Mouse (Mus musculus): Measurements from ENCODE around the gene Tti1. TPM values are rescaled to one million over a fixed set of nuclear protein-coding genes. Genes with fewer than 3 reads are reported as not detected.

Tti1 gene
- total and polyA plus RNA-seq, 3 experiments, result 17.3 to 25.3 (median 24.3) TPM

DNA sequence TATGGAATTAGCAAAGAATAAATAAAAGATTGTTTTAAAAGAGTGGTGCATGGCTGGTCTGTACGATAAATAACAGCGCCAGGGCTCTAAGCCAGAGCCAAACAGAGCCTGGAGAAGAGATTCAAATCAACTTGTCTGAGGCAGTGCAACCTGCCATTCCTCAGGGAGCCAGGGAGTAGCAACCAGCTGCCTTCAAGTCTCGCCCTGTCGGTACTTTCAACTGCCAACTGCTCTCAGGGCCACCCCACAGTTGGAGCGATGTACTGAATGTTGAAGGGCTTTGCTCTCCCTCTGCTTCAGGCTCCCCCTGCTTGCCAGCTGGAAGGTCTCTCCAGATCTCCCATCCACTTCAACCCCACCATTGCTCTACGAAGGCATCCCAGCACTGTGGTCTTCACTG, 58.1 kb downstream of the Tti1 start:
- 48% methylated on average over 6 of the region's 6 CpGs for WGBS
- intact Hi-C loops (cut with DNase I), result no loop called here
- TF ChIP-seq EP300 (IDR thresholded peaks at IDR 0.05; ENCODE audit: insufficient read depth, low read depth, low read length) (no peak), POLR2A (IDR thresholded peaks at IDR 0.05; ENCODE audit: insufficient read depth, low read depth, low read length) (no peak), CTCF (IDR thresholded peaks at IDR 0.05) (no peak)

GRCm38 (mm10) chr2:157967856-157968255, 60.4 kb downstream of the Tti1 start:
- TF ChIP-seq EP300 (IDR thresholded peaks at IDR 0.05; ENCODE audit: insufficient read depth, low read depth, low read length), result no peak
- no peak for TF ChIP-seq POLR2A (IDR thresholded peaks at IDR 0.05; ENCODE audit: insufficient read depth, low read depth, low read length)
- no peak for TF ChIP-seq CTCF (IDR thresholded peaks at IDR 0.05)
- no peak overlapping the region for H3K27ac ChIP-seq
- no peaks in the 10 kb centered on the region for H3K27me3 ChIP-seq (ENCODE audit: control insufficient read depth, insufficient read depth, low read length)
- no peak for DNase-seq
- H3K79me2 ChIP-seq (replicated peaks; ENCODE audit: control insufficient read depth, insufficient read depth, low read length), result no peaks in the 10 kb centered on the region
- H3K4me1 ChIP-seq (ENCODE audit: control insufficient read depth, insufficient read depth, low read length), result no peaks in the 10 kb centered on the region
- H3K9ac ChIP-seq (ENCODE audit: low read depth, low read length), result no peak overlapping the region
- intact Hi-C loops (cut with DNase I), result no loop called here
- no peak overlapping the region for H3K4me3 ChIP-seq
- no peaks in the 10 kb centered on the region for H3K36me3 ChIP-seq (ENCODE audit: control insufficient read depth, insufficient read depth, low read length)
- 13% methylated on average over 3 of the region's 3 CpGs for WGBS

More for the DNA sequence above, 58.1 kb downstream of the Tti1 start:
- Histone ChIP-seq H3K79me2 (replicated peaks; ENCODE audit: control insufficient read depth, insufficient read depth, low read length) (no peaks in the 10 kb centered on the region), H3K27me3 (ENCODE audit: control insufficient read depth, insufficient read depth, low read length) (0 out of 2 replicates have a peak, but pooled peaks cover 1% of the 10 kb centered on the region), H3K9ac (ENCODE audit: low read depth, low read length) (no peak overlapping the region), H3K36me3 (ENCODE audit: control insufficient read depth, insufficient read depth, low read length) (no peaks in the 10 kb centered on the region), H3K27ac (no peak overlapping the region), H3K4me1 (ENCODE audit: control insufficient read depth, insufficient read depth, low read length) (no peaks in the 10 kb centered on the region), H3K4me3 (no peak overlapping the region)
- DNase-seq, result no peak

DNA sequence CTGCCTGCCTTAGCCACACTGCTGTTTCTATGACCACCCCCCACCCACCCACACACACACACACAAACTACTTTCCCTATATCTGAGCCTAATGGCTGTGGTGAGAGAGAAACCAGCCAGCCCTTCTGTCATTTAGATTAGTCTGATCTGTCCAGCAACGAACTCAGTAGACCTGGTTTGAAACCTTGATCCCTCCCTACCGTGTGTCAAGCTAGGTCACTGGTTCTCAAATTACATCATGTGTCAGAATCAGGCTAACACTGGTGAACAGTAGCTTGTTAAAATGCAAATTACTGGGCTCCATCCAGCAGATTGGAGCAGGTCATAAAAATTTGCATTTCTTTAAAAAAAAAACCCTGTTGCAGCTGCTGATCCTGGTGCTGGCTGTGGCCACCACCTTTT, 70.5 kb downstream of the Tti1 start:
- H3K4me1 ChIP-seq (ENCODE audit: control insufficient read depth, insufficient read depth, low read length), result no peaks in the 10 kb centered on the region
- H3K4me3 ChIP-seq, result no peak overlapping the region
- 15% methylated on average over 2 of the region's 2 CpGs for WGBS
- H3K36me3 ChIP-seq (ENCODE audit: control insufficient read depth, insufficient read depth, low read length), result no peaks in the 10 kb centered on the region
- no peak for TF ChIP-seq CTCF (IDR thresholded peaks at IDR 0.05)
- no peak for TF ChIP-seq EP300 (IDR thresholded peaks at IDR 0.05; ENCODE audit: insufficient read depth, low read depth, low read length)
- TF ChIP-seq POLR2A (IDR thresholded peaks at IDR 0.05; ENCODE audit: insufficient read depth, low read depth, low read length), result no peak
- H3K27me3 ChIP-seq (ENCODE audit: control insufficient read depth, insufficient read depth, low read length), result no peaks in the 10 kb centered on the region
- H3K27ac ChIP-seq, result no peak overlapping the region
- no peaks in the 10 kb centered on the region for H3K79me2 ChIP-seq (replicated peaks; ENCODE audit: control insufficient read depth, insufficient read depth, low read length)
- intact Hi-C loops (cut with DNase I), result no loop called here
- no peak overlapping the region for H3K9ac ChIP-seq (ENCODE audit: low read depth, low read length)
- DNase-seq, result no peak

DNA sequence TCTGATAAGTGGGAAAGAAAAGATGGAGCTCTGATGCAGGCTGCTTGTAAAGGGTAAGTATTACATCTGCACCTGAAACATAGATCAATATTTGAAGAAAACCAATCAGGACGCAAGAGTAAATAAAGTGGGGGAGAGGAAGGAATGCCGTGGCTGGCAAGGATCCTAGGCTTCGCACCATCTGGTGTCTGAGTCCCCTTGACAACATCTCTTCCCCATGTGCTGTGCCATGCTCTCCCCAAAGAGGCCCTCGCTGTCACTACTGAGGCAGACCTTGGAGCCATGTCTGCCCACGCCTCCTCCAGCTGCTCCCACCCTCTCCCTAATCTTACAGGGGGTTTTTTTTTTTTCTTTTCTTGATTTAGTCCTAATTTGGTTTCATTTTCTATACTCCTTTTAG, 74.3 kb downstream of the Tti1 start:
- no peak overlapping the region for H3K9ac ChIP-seq (ENCODE audit: low read depth, low read length)
- intact Hi-C loops (cut with DNase I), result no loop called here
- DNase-seq, result no peak
- no peak overlapping the region for H3K27ac ChIP-seq
- no peaks in the 10 kb centered on the region for H3K79me2 ChIP-seq (replicated peaks; ENCODE audit: control insufficient read depth, insufficient read depth, low read length)
- H3K4me1 ChIP-seq (ENCODE audit: control insufficient read depth, insufficient read depth, low read length), result no peaks in the 10 kb centered on the region
- TF ChIP-seq EP300 (IDR thresholded peaks at IDR 0.05; ENCODE audit: insufficient read depth, low read depth, low read length) (no peak), POLR2A (IDR thresholded peaks at IDR 0.05; ENCODE audit: insufficient read depth, low read depth, low read length) (no peak), CTCF (IDR thresholded peaks at IDR 0.05) (no peak)
- WGBS, result 71% methylated on average over 5 of the region's 5 CpGs
- H3K27me3 ChIP-seq (ENCODE audit: control insufficient read depth, insufficient read depth, low read length), result no peaks in the 10 kb centered on the region
- no peak overlapping the region for H3K4me3 ChIP-seq
- H3K36me3 ChIP-seq (ENCODE audit: control insufficient read depth, insufficient read depth, low read length), result no peaks in the 10 kb centered on the region

- intact Hi-C loops (cut with DNase I), result loop anchor here (10.0 kb wide), 2 partner anchors 190 to 310 kb away; no protein-coding TSS in a partner anchor
- no peak for TF ChIP-seq CTCF (IDR thresholded peaks at IDR 0.05)
- no peak for TF ChIP-seq EP300 (IDR thresholded peaks at IDR 0.05; ENCODE audit: insufficient read depth, low read depth, low read length)
- TF ChIP-seq POLR2A (IDR thresholded peaks at IDR 0.05; ENCODE audit: insufficient read depth, low read depth, low read length), result no peak
Observed at GRCm38 (mm10) chr2:157944156-157944893, 83.9 kb downstream of the Tti1 start.

More at GRCm38 (mm10) chr2:157944156-157944893, 83.9 kb downstream of the Tti1 start:
- 13% methylated on average over 35 of the region's 37 CpGs for WGBS
- H3K36me3 ChIP-seq (ENCODE audit: control insufficient read depth, insufficient read depth, low read length), result no peaks in the 10 kb centered on the region
- H3K4me1 ChIP-seq (ENCODE audit: control insufficient read depth, insufficient read depth, low read length), result 0 out of 2 replicates have a peak, but pooled peaks cover 2% of the 10 kb centered on the region
- peak; percentile 18 to 26 for DNase-seq
- peak overlapping the region; percentile 58 for H3K4me3 ChIP-seq
- H3K9ac ChIP-seq (ENCODE audit: low read depth, low read length), result peak overlapping the region; percentile 59
- no peak overlapping the region for H3K27ac ChIP-seq
- no peaks in the 10 kb centered on the region for H3K79me2 ChIP-seq (replicated peaks; ENCODE audit: control insufficient read depth, insufficient read depth, low read length)
- H3K27me3 ChIP-seq (ENCODE audit: control insufficient read depth, insufficient read depth, low read length), result peaks cover 5% of the 10 kb centered on the region; the same call in 1 of the 2 replicates

All from heart, adult 2 months (tissue).